Mouse (Mus musculus) MEL-GATA-1-ER (cell line): ENCODE results near the gene Mfsd1.

Experiments used
- DNase-seq: peaks from one replicate; pipeline ENCODE4 v3.0.0-alpha.2; 2012; ENCODE audit warnings: low read depth; ENCODE audit errors: extremely low read depth

Mfsd1 gene

DNA sequence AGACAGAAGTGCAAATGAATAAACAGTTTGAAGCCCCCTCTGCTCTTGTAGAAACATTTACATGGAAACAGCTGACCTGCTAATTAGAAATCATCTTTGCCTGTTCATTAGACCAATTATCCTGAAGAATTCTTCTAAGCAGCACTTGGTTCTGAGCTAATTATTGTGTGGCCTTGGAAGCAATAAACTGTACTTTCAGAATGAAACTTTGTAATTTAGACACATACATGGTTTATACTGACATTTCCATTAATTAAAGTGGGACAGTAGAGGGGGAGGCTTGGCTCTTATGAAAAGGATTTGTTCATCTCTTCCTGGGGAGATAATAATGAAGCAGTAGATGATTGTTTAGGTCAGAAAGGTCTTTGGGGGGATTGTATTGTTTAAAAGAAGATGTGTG is 35.7 kb downstream of the Mfsd1 start:
- no peak for DNase-seq

DNA sequence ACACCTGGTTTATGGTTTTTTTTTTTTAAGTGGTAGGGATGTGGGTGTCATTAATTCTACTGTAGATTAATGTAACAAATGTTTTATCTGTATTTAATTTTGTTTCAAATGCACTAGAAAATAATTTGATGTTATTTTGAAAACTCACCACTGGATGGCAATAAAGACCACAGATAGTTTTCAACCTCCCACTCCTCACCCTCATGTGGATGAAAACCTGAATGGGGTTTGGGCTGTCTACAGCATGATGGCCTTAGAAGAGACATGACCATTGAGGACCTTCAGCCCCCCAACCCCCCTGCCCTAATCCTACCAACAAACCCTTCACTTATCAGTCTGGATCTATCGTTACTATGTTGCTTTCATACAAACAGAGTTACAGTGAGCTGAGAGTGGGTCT is 42.1 kb downstream of the Mfsd1 start:
- DNase-seq = no peak

DNA sequence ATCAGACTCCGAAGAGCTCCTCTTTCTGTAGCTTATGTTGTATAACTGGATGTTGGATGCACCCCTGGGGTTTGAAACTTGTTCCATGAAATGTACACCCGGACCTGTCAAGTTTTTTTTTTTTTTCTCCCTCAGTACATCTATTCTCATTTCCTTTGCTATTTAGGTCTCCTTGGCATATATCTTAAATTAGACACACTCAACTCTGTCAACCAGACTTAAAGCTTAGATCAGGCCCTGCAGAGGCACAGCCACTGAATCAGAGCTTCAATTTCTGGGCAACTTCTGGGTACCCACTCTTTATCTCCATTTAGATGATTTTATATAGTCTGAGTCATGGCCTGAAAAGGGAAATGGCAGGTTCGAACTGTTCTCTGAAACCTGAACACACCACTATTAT is 60.6 kb downstream of the Mfsd1 start:
- DNase-seq = no peak

DNA sequence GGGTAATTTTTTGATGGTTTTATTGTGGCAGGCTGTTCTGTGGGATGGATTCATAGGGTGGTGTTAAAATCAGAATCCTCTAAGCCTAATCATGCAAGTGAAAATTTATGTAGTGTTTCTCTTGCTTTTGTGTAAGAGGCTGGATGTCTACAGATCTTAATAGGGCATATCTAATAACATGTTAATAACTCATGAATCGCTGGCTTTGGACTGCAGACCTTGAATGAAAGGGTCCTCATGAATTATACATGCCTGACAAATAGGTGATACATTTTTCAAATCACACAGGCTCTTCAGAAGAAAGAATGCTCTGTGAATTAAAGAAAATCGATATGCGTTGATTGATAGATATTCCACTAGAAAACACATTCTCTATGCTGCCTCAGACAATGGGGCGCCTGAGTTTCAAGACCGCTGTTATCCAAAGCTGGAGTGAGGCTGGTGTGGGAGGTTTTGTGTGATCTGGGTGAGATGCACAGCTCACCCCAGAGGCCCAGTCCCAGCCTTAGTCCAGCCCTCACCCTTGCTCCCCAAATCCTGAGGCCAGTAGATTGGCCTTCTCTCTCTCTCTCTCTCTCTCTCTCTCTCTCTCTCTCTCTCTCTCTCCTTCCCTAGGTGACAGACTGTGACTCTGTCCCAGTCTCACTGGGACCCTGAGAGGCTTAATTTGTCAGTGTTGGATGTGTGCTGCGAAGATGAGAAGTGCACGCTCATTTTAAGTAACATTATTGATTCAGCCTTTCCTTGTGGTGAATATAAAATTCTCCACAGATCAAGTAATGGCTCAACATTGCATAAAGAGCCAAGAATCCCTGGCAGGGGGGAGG is 63.3 kb downstream of the Mfsd1 start:
- no peak for DNase-seq
